Mouse (Mus musculus) limb, embryonic 11.5 days (tissue): ENCODE measurements around the gene Ccdc30. TPM values are rescaled to one million over a fixed set of nuclear protein-coding genes. Genes with fewer than 3 reads are reported as not detected.

Experiments used
- ATAC-seq: fragments of 200-750 bp; cut with Nextera tagmentation; 2 replicates; pipeline ENCODE4 v1.8.0; 2017; ENCODE audit warnings: low read depth; ENCODE audit not compliant: insufficient number of reproducible peaks, low FRiP score, low TSS enrichment
- DNase-seq: peaks from one replicate; pipeline ENCODE4 v3.0.0-alpha.2; 2015; ENCODE audit warnings: low spot score
- H3K27ac ChIP-seq: fragments of 300-500 bp; sonication (generic); replicated peaks from 2 replicates; pipeline ENCODE4 v1.5.1; 2014; ENCODE audit warnings: low read depth, mild to moderate bottlenecking, low read length
- H3K27me3 ChIP-seq: fragments of 300-500 bp; sonication (generic); 2 replicates; pipeline ENCODE4 v1.6.1; 2014; ENCODE audit warnings: mild to moderate bottlenecking, low read length, mixed read lengths; ENCODE audit not compliant: control insufficient read depth, insufficient read depth
- H3K36me3 ChIP-seq: fragments of 300-500 bp; sonication (generic); 2 replicates; pipeline ENCODE4 v1.6.1; 2014; ENCODE audit warnings: mild to moderate bottlenecking, low read length, moderate library complexity, mixed read lengths; ENCODE audit not compliant: control insufficient read depth, insufficient read depth
- H3K4me1 ChIP-seq: fragments of 300-500 bp; sonication (generic); 2 replicates; pipeline ENCODE4 v1.6.1; 2014; ENCODE audit warnings: low read length, mixed read lengths; ENCODE audit not compliant: control insufficient read depth, insufficient read depth
- H3K4me2 ChIP-seq: fragments of 300-500 bp; sonication (generic); 2 replicates; pipeline ENCODE4 v1.6.1; 2014; ENCODE audit warnings: low read depth, mild to moderate bottlenecking, moderate library complexity; ENCODE audit not compliant: severe bottlenecking
- H3K4me3 ChIP-seq: fragments of 300-500 bp; sonication (generic); 2 replicates; pipeline ENCODE4 v1.5.1; 2014; ENCODE audit warnings: low read depth, low read length
- H3K9ac ChIP-seq: fragments of 300-500 bp; sonication (generic); 2 replicates; pipeline ENCODE4 v1.6.1; 2014; ENCODE audit warnings: mild to moderate bottlenecking, low read length
- H3K9me3 ChIP-seq: fragments of 300-500 bp; sonication (generic); 2 replicates; pipeline ENCODE4 v1.6.1; 2016; ENCODE audit warnings: low read length; ENCODE audit not compliant: control insufficient read depth
- WGBS: fragments of 180-500 bp; shearing (Covaris S2); extraction: QIAGEN DNeasy Blood & Tissue Kit; methylation state at CpG from one replicate; pipeline ENCODE4 v1.1.7; 2014; 5-methylcytosine and 5-hydroxymethylcytosine counted together
- polyA plus RNA-seq: library from polyadenylated mRNA; unstranded; fragments of >200 nt; fragmentation: Nextera tagmentation; extraction: Ambion mirVana; gene quantifications from 2 replicates; pipeline ENCODE4 v1.2.1, GENCODE M21; 2014

The Ccdc30 gene
- polyA plus RNA-seq, 1 experiment from 2014 or later = 7.3 TPM

DNA sequence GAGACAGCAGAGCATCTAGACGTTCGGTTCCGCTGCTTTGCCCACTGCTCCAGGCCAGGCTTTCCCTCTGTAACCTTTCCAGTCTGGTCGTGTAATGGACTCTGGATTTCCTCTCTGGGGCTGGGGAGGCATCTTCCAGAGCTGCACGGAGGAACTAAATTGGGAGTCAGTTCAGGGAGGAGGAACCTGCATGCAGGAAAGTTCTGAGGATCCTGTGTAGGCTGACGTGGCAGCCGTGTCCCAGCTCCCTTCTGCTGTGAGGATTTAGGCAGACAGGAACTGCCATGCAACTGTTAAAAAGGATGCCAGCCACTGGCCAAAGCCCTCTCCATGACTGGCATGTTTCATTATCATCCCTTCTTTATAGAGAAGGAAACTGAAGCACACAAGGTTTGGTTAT is 35.1 kb upstream of the Ccdc30 start:
- no peak overlapping the region for H3K27ac ChIP-seq
- no peak overlapping the region for H3K4me3 ChIP-seq
- H3K4me2 ChIP-seq = no peak overlapping the region
- H3K36me3 ChIP-seq = no peaks in the 10 kb centered on the region
- 75% methylated on average over 7 of the region's 7 CpGs for WGBS
- no peak overlapping the region for H3K9ac ChIP-seq
- DNase-seq = no peak
- no peaks in the 10 kb centered on the region for H3K4me1 ChIP-seq
- no peaks in the 10 kb centered on the region for H3K9me3 ChIP-seq
- no peaks in the 10 kb centered on the region for H3K27me3 ChIP-seq
- ATAC-seq = no peak

GRCm38 (mm10) chr4:119447786-119448185 is 32.5 kb upstream of the Ccdc30 start:
- H3K27ac ChIP-seq = no peak overlapping the region

DNA sequence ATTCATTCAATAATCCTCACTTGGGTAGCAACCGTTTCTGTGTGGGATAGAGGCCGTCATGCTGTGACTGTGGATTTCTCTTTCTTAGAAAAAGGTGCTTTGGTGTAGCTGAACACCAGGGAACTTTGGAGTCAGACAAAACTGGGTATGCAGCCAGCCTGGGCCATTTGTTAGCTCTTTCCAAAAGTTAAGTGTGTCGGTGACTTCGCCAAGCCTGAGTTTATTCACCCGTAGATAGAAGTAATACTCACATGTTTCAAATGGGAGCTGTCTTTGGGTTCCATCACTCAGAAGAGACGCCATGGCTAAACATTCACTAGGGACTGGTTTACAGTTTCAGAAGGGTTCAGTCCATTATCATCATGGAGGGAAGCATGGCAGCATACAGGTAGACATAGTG is 31.9 kb upstream of the Ccdc30 start:
- Histone ChIP-seq H3K27ac (no peak overlapping the region), H3K4me2 (no peak overlapping the region), H3K4me3 (no peak overlapping the region), H3K9me3 (no peaks in the 10 kb centered on the region), H3K4me1 (0 out of 2 replicates have a peak, but pooled peaks cover 4% of the 10 kb centered on the region), H3K36me3 (no peaks in the 10 kb centered on the region), H3K9ac (no peak overlapping the region), H3K27me3 (no peaks in the 10 kb centered on the region)
- WGBS = 93% methylated on average over 6 of the region's 6 CpGs
- DNase-seq (no peak), ATAC-seq (no peak)

More at GRCm38 (mm10) chr4:119447786-119448185, 32.5 kb upstream of the Ccdc30 start:
- Histone ChIP-seq H3K4me1 (no peaks in the 10 kb centered on the region), H3K9me3 (no peaks in the 10 kb centered on the region), H3K27me3 (no peaks in the 10 kb centered on the region), H3K9ac (no peak overlapping the region), H3K4me3 (no peak overlapping the region), H3K4me2 (no peak overlapping the region), H3K36me3 (no peaks in the 10 kb centered on the region)
- WGBS = 90% methylated on average over 3 of the region's 3 CpGs
- DNase-seq (no peak), ATAC-seq (no peak)

- no peak for DNase-seq
- no peak overlapping the region for H3K4me3 ChIP-seq
- H3K4me2 ChIP-seq = no peak overlapping the region
- H3K9me3 ChIP-seq = no peaks in the 10 kb centered on the region
- no peak overlapping the region for H3K27ac ChIP-seq
- 0 out of 2 replicates have a peak, but pooled peaks cover 4% of the 10 kb centered on the region for H3K4me1 ChIP-seq
- H3K9ac ChIP-seq = no peak overlapping the region
- no peak for ATAC-seq
- H3K36me3 ChIP-seq = no peaks in the 10 kb centered on the region
- H3K27me3 ChIP-seq = no peaks in the 10 kb centered on the region
- WGBS = 45% methylated on average over 6 of the region's 6 CpGs
Measured at GRCm38 (mm10) chr4:119442539-119442938, 27.2 kb upstream of the Ccdc30 start.

DNA sequence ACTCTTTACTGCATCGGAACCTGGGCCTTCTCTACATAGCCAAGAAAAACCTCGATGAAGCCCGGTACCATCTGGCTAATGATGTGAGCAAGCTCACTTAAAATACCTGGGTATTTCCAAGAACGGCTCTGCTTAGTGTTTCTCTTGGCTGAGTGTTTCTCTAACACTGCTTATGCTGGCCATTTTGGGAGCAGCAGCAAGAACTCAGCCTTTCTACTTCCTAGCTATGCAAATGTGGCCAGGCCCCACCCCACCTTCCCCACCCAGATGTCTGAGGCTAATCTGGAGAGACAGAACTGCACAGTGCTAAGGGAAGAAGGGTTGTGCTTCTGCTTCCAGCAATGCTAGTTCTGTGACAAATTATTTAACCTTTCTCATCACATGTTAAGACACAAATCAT is 26.5 kb upstream of the Ccdc30 start:
- H3K27ac ChIP-seq = no peak overlapping the region
- H3K9me3 ChIP-seq = no peaks in the 10 kb centered on the region
- no peak overlapping the region for H3K4me2 ChIP-seq
- no peak overlapping the region for H3K4me3 ChIP-seq
- H3K27me3 ChIP-seq = no peaks in the 10 kb centered on the region
- no peak overlapping the region for H3K9ac ChIP-seq
- no peak for ATAC-seq
- 0 out of 2 replicates have a peak, but pooled peaks cover 4% of the 10 kb centered on the region for H3K4me1 ChIP-seq
- no peaks in the 10 kb centered on the region for H3K36me3 ChIP-seq
- WGBS = 92% methylated on average over 4 of the region's 4 CpGs
- DNase-seq = no peak

DNA sequence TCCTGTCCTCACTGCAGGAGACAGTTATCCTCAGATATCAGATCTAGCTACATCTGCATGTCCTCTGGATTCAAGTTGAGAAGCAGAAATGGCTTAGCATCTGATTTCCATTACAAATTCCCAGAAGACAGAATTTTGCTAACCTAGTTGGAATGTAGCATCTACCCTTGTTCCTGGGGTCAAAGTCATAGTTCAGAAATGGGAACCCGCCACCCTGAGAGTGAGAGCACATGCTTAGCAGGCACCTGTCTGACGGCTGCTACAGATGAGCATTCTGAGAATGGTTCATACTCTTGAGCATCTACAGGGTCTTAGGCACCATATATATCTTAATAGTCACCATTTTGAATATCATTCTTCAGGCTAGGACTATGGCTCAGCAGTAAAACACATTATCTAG is 22.6 kb upstream of the Ccdc30 start:
- no peak overlapping the region for H3K4me3 ChIP-seq
- no peak overlapping the region for H3K27ac ChIP-seq
- 85% methylated on average over 2 of the region's 2 CpGs for WGBS
- H3K36me3 ChIP-seq = no peaks in the 10 kb centered on the region
- no peaks in the 10 kb centered on the region for H3K27me3 ChIP-seq
- H3K9ac ChIP-seq = no peak overlapping the region
- ATAC-seq = no peak
- no peak for DNase-seq
- 0 out of 2 replicates have a peak, but pooled peaks cover 4% of the 10 kb centered on the region for H3K4me1 ChIP-seq
- H3K4me2 ChIP-seq = no peak overlapping the region
- H3K9me3 ChIP-seq = no peaks in the 10 kb centered on the region

DNA sequence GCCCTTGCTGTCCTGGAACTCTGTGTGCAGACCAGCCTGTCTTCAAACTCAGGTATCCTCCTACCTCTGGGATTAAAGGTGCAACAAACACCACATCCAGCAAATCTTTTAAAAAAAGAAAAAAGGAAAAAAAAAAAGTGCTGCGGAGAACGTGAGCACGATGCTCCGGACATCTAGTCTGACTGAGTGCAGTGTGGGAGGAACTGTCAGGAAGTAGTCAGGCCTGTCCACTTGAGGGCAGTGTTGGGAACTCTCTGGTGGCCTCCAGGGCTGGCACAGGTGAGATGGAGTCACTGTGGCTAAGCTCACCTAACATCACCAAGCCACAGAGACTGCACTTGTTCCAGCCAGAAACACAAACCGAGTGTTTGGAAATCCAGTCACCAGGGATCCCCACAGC is 15.4 kb upstream of the Ccdc30 start:
- Histone ChIP-seq H3K4me3 (no peak overlapping the region), H3K27ac (no peak overlapping the region), H3K4me2 (no peak overlapping the region), H3K9ac (no peak overlapping the region), H3K4me1 (no peaks in the 10 kb centered on the region), H3K27me3 (no peaks in the 10 kb centered on the region), H3K9me3 (no peaks in the 10 kb centered on the region), H3K36me3 (no peaks in the 10 kb centered on the region)
- ATAC-seq (no peak), DNase-seq (peak; percentile 55)
- 28% methylated on average over 5 of the region's 5 CpGs for WGBS

GRCm38 (mm10) chr4:119427680-119428079 is 12.4 kb upstream of the Ccdc30 start:
- H3K4me3 ChIP-seq = no peak overlapping the region
- no peaks in the 10 kb centered on the region for H3K9me3 ChIP-seq
- no peak overlapping the region for H3K4me2 ChIP-seq
- no peak for DNase-seq
- H3K27me3 ChIP-seq = no peaks in the 10 kb centered on the region
- no peaks in the 10 kb centered on the region for H3K36me3 ChIP-seq
- ATAC-seq = no peak
- no peak overlapping the region for H3K9ac ChIP-seq
- 0 out of 2 replicates have a peak, but pooled peaks cover 2% of the 10 kb centered on the region for H3K4me1 ChIP-seq
- no peak overlapping the region for H3K27ac ChIP-seq
- 53% methylated on average over 2 of the region's 2 CpGs for WGBS

GRCm38 (mm10) chr4:119425601-119426000 is 10.3 kb upstream of the Ccdc30 start:
- H3K9me3 ChIP-seq = no peaks in the 10 kb centered on the region

More at GRCm38 (mm10) chr4:119425601-119426000, 10.3 kb upstream of the Ccdc30 start:
- Histone ChIP-seq H3K4me2 (no peak overlapping the region), H3K27me3 (no peaks in the 10 kb centered on the region), H3K36me3 (no peaks in the 10 kb centered on the region), H3K27ac (no peak overlapping the region), H3K4me1 (peaks cover 10% of the 10 kb centered on the region; the same call in 1 of the 2 replicates), H3K4me3 (no peak overlapping the region), H3K9ac (no peak overlapping the region)
- ATAC-seq (no peak), DNase-seq (no peak)
- WGBS = 55% methylated on average over 2 of the region's 2 CpGs
